Mouse (Mus musculus) frontal cortex, adult 2 months (tissue): ENCODE measurements around the gene Polg. TPM values are rescaled to one million over a fixed set of nuclear protein-coding genes. Genes with fewer than 3 reads are reported as not detected.
A peak's percentile ranks its signal among the peaks of the same experiment; 100 is the strongest.

ENCODE experiments used
- DNase-seq, 2 experiments: peaks; one replicate each; pipeline ENCODE4 v3.0.0; 2022; ENCODE audit warnings: low spot score in 1 of 2; ENCODE audit errors: extremely low spot score in 1 of 2
- polyA plus RNA-seq: library from polyadenylated mRNA; depleted of rRNA; stranded (reverse); fragments of >200 nt; gene quantifications from 2 replicates; pipeline ENCODE4 v1.2.3, GENCODE M21; 2012

Polg gene
- polyA plus RNA-seq, 1 experiment: 84.6 TPM

DNA sequence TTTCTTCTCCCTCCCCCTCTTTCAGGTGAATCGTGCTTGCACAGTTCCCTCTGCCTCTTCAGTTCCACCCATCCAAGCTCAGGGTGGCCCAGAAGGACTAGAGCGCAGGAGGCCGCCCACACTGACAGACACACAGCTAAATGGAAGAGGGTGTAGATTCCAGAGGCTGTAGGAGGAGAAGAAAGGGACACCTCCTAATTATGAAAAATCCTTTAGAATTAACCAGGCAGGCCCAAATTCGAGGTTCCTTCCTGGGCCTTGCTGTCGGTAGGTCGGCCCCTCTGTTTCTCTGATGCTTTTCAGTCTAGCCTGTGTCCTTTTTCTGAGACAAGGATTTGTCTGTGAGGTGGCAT lies 36.9 kb upstream of the Polg start:
- peak in 1 of 2 experiments; percentile 76 for DNase-seq

DNA sequence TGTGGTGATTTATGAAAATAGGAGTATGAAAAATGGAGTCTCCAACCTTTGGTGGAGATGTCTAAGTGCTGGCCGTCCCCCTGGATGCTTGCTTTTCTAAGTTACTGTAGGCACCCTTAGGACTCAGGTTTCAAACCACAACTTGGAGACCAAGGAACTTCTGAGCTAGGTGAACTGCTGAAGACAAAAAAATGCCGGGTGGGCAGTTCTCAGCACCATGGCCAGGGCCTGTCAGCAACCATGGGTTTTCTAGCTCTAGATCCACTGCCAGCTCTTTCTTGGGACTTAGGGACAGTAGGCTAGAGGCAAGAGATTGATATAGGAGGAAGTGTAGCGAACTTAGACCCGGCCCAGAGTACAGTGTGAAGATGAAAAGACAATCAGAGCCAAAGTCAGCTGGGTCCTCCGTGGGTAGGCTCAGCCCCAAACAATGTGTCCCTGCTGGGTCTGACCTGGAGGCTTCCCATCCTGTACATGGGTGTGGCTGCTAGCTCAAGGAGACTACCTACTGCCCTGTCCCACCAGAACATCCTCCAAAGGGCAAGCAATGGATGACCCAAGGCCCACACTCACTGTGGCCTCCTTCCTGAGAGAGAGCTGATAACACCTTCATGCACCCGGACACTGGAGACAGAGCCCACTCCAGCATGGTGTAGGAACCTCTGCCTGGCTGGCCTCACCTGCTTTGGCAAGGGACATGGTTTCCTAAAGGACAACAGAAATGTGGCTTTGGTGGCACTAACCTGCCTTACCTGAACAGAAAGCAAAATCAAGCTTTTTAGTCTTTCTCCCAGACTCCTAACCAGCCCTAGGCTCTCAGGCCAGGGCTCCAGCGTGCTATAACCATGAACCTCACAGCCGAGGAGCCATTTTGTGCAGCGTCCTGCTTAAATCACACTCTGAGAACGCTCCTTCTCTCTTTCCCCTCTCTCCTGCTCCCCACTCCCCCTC lies 36.3 kb upstream of the Polg start:
- peak in 1 of 2 experiments; percentile 21 for DNase-seq

DNA sequence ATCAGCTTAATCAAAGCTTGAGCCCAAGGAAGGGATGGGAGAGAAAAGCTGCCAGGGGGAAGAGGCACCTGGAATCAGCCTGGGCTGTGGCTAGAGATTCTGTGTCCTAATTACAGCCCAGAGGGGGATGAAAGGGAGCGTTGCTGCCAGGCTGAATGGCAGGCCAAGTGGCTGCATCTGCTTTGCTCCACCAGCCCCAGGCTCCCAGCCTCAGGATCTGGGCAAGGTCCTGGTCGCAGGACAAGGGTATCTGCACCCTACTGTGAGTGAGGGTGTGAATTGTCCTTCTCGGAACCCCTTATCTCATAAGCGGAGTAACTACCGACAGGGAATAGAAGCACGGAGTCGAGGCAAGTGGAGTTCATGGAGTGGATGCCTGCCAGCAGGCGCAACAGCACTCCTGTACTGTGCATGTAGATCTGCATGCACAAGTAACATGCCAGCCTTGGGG lies 35.4 kb upstream of the Polg start:
- DNase-seq: peak in 1 of 2 experiments; percentile 55

DNA sequence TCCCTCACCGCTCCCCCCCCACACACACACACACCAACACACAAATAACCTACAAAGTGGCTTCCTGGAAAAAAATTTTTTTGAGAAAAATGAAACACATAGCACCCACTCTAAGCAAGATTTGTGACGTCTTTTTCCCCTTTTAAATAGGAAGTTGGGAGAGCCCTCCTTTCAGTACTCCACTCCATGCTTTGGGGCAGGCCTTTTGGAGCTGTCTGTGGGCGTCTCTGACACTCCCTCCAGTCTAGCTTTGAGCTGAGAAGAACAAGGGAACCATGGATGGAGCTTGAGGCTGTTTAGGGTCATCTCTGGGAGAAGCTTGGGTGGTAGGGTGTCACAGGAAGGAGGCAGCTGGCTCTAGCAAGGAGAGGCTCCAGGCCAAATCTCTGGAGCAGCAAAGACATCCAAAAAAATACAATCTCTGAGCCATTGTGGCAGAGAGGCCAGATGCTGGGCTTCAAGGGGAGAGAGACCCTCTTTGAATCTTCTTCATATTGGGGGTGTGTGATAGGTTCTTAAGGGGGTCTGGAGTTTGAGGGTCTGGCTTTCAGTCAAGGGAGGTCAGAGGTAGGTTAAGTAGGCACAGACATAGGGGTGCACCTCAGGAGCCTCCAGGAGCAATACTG lies 34.6 kb upstream of the Polg start:
- peak in 1 of 2 experiments; percentile 79 for DNase-seq

DNA sequence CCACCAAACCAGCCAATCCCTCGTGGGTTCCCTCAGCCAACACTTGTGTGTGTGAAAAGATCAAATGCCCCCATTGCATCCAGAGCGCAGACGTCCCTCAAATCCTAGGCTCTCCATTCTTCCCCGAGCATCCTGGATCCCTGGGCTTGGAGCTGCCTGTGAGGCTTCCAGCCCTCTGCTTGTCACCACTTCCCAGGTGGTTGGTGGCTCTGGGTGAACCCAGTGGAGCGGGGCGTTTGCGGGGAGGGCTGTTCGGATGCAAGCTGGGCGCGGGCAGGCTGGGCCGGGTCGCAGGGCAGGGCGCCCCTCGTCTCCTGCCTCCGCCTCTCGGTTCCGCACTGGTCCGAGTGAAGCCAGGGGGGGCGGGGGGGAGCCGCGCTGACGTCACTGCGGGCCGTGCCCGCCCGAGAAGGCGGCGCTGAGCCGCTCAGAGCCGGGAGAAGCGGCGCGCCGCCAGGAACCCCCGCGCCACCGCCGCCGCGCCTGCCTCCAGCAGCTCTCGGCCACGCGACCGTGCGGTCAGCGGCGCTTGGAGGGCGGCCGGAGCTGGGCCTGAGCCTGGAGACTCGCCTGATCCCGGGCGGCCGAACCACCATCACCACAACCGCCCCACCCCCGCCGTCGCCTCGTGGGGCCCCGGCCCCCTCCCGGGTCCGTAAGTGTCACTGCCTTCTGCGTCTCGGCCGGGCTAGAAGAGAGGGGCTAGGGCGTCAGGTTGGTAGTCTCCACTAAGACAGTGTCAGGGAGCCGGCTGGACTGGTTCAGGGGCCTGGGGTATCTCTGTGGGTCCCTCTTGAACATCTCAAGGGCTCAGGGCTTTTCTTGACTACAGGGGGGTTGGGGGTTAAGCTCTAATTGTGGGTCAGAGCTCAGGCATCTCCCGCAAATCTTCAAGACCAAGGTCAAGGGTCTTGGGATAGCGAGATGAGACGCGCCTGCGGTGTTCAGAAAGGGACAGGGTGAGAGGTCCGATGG lies 33.7 kb upstream of the Polg start:
- DNase-seq: peak in 1 of 2 experiments; percentile 72

DNA sequence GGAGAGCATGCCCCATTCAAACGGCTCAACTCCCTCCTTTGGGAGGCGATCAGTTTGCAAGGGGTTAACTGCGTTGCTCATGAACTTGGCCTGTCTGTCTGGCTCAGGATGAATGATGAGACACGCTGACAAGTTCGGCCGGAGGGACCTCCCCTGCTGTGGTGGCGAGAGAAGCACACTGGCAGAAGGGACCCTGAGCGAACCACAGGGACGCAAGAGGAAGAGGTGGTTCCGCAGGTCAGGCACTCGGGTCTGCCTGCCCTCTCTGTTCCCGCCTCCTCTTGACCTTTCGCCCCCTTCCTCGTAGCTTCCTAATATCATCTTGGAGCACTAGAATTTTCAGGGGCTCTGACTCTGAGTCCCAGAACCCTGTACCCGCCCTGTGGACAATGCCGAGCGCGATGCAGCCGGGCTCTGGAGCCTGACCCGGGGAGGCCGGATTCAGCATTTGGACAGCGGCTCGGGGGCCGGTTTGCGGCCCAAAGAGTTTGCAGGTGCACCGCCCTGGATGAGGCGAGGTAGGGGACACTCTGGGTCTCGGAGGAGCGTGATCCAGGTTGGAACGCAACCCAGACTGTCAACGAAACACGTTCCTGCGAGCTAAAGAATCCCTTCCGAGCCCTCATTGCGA lies 32.9 kb upstream of the Polg start:
- no peak for DNase-seq

DNA sequence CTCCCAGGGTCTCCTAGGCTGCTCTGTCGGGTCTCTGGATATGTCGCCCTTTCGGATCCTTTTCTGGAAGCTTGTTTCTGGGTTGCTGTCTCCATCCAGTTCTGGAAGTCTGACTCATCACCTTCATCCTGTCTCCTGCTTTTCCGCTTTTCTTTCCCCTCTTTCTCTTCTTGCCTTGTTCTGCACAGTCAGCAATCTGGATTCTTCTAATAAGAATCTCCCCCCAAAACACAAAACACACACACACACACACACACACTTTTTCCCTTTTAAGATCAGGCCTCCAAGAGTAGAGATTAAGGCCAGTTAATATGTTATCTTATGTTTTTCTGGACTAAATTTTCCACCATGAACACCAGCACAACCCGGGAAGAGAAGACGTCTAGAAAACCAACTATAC lies 32.2 kb upstream of the Polg start:
- DNase-seq: no peak

DNA sequence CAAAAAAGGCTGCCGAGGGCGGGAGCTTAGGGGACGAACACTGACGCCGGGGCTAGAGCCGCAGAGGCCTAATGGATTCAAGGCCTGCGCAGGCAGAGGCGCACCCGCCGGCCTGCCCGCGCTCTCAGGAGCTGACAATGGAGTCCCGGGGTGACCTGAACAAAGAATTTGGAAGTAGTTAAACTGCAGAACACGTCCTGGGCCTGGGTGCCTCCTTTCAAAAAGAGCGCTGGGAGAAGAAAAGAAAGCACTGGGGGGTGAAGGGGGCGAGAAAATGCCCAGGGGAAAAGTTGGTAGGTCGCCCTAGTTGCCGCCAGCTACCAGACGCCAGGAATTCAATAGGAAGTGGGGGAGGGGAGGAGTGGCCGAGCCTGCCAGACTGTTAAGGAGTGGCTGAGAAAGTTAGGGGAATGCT lies 31.5 kb upstream of the Polg start:
- DNase-seq: no peak

DNA sequence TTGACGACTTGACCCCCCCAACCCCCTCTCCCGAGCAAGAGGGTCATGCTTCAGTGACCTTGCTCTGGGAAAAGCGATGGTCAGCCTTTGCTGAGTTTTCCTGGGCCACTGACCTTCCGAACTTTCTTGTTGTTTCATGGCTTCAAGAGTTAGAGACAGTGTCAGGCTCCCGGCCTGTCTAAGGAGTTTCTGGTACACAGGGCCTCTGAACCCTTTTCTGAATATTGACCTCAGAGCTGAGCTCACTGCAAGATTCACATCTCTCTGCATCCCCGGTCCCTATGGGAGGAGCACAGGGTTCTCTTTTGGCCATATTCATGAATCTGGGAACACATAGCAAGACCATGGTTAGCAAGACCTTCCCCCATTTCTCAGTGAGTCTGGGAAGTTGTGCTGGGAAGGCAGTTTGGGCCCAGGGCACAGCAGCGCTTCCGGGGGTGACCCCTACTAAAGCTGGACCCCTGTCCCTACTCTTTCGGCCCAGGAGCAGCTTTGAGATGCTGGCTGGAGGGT lies 30.7 kb upstream of the Polg start:
- no peak for DNase-seq

DNA sequence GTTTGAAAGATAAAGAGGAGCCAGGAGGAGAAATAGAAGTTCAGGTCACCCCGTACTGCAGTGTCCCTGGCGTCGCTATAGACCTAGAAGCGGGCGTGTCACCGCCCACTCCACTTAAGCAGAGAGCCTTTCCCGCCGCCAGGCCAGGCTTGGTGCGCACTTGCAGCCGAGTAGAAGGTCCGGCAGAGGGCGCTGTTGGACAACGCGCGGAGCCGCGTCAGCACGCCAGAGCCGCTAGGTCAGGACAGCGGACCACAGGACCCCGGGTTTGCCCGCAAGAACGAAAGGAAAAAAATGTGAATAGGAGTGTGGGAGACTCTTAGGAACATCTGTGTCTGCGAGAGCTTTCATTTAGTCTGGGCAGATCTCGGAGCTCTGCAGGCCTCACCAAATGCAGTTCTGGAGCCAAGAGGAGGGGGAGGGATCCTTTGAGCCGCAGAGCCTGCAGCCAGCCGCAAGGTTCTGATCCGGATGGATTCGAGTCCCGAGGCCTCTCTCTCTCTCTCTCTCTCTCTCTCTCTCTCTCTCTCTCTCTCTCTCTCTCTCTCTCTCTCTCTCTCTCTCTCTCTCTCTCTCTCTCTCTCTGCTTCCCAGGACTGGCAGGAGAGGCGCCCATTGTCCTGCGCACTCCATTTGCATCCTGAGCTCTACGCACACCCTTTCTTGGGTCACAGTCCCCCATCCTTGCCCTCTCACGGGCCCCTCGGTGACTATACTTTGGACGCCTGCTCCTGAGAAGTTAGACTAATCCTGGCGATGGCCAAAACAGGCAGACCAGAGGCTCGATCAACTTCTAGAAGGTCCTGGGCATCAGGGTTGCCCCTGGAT lies 30.0 kb upstream of the Polg start:
- peak in 1 of 2 experiments; percentile 96 for DNase-seq

DNA sequence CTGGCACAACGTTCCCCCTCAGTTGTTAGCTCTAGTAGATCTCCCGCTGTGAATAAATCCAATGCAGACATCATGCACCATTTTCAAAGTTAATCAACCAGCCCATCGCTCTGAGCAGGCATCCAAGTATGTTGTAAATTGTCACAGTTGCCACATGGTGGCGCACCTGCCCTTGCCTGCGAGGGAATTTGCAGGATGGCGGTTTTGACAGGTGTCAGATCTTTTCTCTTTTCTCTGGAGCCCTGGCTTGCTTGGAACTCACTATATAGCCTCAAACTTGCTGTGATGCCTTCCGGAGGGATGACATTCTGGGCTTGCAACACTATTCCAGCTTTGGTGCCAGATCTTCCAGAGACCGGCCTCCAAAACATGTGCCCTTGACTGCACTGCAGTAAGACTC lies 27.8 kb upstream of the Polg start:
- peak in 1 of 2 experiments; percentile 84 for DNase-seq

DNA sequence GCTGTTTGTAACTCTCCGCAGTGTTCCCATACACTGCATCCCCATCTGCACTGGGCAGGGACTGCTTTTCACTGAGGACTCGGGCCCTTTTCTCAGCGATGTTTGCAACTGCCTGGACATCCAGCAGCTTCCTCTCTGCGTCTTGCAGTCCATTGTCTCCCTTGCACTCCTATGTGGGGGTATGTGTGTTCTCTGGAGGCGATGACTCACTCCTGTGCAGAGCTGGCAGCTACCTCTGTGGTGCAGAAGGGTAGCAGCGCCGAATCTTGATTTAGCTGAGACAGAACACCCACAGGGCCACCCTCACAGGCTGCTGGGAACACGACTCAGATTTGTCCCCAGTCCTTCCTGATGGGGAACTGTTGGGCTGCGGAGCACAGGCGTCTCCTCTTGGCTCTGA lies 20.4 kb upstream of the Polg start:
- DNase-seq: peak; percentile 86 to 88

DNA sequence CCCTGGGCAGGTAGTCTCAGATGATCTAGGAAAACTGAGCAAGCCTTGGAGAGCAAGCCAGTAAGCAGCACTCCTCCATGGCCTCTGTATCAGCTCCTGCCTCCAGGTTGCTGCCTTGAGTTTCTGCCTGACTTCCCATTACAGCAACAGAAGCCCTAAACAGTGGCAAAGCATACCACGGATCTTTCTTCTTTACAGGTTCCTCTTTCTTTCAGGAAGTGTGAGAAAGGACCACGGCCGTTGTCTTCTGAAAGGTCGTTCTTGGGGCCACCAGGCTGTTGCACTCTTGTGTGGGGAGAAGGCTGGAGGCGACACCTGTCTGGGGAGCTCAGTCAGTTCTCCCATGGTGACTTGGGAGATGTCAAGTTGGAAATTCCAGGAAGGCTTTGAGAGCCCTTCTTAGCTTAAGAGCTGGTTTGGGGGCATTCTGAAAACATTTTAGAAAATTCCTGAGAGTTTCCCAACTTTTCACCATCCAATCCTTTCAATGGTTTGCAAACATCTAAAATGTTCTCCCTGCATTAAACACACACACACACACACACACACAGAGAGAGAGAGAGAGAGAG lies 8.8 kb upstream of the Polg start:
- no peak for DNase-seq

DNA sequence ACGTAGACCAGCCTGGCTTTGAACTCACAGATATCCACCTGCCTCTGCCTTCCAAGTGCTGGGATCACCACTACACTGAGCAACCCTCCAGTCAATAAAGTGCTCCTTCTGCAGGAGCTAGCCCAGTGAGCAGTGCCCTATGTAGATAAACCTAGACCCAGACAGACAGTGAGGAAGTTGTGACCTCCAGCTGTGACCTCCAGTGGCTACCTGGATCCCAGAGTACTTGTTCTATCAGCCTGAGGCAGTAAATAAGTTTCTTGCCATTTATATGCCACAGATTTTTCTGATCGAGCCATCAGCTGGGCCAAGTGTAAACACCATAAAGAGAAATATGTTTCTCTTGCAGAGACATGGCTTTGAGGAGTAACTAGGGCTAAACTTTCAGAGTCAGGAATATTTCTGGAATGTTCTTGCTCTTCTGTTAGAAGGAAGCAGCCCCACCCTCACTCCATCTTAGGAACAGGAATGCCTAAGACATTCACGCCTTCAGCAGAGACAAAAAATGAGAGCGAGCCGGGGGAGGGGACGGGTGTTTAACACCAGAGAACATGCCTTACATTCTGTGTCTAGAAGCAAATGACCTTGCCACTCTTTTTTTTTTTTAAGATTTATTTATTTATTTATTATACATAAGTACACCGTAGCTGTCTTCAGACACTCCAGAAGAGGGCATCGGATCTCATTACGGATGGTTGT lies 7.5 kb upstream of the Polg start:
- DNase-seq: no peak

DNA sequence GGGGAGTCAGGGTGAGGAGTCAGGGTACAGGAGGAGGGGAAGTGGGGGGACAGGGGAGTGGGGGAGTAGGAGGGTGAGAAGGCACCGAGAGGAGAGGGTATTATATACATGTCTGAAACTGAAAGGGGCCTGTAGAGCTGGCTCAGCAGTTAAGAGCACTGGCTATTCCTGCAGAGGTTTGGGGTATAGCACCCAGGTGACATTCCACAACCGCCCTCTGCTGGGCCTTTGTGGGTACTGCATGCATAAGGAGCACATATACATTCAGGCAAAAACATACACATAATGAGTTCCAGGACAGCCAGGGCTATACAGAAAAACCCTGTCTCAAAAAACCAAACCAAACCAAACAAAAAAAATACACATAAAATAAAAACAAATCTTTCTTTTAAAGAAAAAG lies 6.6 kb upstream of the Polg start:
- DNase-seq: no peak

DNA sequence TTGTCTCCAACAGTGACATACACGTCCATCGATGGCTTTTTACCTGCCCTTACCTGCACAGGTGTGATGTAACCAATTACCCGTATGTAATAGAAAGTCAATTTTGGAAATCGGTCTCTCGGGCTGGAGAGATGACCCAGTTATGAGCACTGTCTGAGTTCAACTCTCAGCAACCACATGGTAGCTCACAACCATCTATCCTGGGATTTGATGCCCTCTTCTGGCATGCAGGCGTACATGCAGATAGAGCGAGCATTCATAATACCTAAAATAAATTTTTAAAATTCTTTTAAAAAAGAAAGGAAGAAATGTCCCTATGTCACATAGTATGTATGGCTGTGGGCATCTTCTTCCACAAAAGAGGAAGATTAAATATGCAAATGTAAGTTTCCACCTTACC lies 5.3 kb upstream of the Polg start:
- no peak for DNase-seq

DNA sequence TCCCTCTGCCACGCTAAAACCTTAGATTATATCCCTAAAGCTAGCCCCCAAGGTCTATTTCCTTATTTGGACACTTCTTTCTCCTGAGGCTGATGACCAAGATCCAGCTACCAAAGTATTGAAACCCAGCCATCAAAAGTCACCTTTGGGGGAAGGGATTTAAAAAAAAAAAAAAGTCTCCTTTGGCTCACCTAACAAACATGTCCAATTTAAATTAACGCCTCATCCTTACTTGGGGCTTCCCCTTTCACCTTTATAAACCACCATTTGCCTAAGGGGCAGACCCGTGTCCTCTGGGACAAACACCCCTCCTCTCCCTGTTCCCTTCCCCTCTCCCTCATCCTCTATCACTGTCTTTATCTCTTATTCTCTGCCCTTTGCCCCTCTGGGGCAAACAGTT lies 4.6 kb upstream of the Polg start:
- DNase-seq: no peak

DNA sequence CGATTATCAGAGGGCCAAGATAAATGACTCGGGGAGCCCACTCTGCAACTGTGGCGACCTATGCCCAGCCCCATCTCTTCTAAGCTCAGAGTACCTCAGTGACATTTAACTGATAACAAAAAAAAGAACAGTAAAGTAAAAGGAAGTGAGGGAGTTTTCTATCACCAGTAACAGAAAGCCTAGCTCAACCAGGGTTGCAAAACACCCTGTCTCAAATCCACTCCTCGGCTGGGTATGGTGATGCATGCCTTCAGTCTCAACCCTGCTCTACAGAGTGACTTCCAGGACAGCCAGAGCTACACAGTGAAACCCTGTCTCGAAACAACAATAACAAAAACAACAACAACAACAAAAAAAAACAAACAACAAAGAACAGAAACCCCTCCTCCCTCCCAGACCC lies 3.6 kb upstream of the Polg start:
- no peak for DNase-seq
